Mouse (Mus musculus) spleen, postnatal 14 days (tissue): ENCODE results near the gene Glmn.

Experiments
- DNase-seq, 2 experiments: peaks; one replicate each; pipeline ENCODE4 v3.0.0; 2021 to 2022; ENCODE audit warnings: low spot score in 2 of 2

Gene Glmn

GRCm38 (mm10) chr5:107597301-107598077 lies at the start of gene Glmn, which contains the start of gene Rpap2:
Glmn (minus strand) TSS chr5:107597888.
Rpap2 (plus strand) TSS chr5:107597373.
- peak; percentile 73 to 74 for DNase-seq

DNA sequence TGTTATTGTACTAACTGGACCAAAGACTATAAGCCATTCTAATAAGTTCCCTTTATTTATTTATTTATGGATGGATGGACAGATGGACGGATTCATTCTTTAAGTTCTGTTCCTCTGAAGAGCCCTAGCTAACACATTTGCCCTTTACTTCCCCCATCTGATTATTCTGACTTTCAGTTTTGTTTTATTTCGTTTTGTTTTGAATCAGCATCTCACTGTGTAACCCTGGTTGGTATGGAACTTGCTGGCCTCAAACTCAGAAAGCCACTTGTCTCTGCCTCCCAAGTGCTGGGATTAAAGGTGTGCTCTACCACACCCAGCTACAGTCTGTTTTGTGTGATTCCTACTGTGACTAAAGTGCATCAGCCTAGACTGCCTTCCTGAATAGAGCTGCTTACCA lies 48.2 kb upstream of the Glmn start:
- DNase-seq = no peak

DNA sequence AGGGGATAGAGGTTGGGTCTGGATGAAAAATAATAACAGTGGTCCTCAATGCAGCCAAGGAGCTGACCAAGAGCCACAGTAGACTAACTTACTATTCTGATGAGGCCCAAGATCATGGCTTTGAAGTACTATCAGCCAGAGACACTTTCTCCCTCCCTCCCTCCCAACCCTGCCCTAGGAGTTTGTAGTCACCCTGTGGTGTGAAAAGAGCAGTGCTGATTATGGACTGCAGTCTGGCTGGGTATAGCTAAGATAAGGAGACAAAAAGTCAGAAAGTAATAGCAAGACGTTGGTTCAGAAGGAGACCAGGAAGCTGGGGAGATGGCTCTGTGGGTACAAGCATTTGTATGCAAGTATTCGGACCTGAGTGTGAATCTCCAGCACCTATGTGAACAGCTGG lies 46.9 kb upstream of the Glmn start:
- DNase-seq = no peak

GRCm38 (mm10) chr5:107638366-107638765 lies 40.7 kb upstream of the Glmn start:
- no peak for DNase-seq

GRCm38 (mm10) chr5:107637106-107637505 lies 39.4 kb upstream of the Glmn start:
- no peak for DNase-seq

GRCm38 (mm10) chr5:107633651-107634050 lies 36.0 kb upstream of the Glmn start:
- DNase-seq = no peak

DNA sequence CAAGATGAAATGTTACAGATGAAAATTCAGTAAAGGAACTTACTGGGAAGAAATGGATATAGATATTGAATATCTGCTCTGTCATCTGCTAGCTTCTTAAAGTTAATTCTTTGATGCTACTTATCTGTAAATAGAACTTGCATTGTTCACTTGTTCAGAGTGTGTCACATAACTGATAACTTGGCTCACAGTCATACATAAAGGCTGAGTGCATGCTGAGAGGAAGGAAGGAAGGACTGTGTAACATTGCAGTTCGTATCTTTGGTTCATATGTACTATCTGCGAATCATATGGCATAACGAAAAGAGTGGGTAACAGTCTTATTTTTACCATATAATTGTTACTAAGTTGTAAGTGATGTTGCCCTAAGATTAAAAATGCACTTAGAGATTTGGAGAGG lies 23.6 kb upstream of the Glmn start:
- DNase-seq = no peak

DNA sequence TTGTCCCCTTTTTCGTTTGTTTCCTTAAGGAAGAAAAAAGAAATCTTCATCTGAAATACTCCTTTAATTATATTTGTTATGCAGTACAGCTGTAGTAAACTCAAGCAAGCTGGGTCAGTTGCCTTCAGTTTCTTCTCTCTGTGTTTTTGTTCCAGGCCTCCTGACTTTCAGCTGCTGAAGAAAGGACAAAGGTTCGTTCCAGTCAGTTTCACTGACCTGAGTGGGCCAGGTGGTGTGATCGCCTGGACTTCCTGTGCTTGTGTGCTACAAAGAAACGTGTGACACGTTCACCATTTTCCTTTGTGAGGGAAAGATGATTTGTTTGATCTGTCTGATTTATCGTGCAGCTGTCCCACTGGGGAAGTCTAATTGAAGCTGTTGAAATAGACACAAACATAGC lies 20.3 kb upstream of the Glmn start:
- no peak for DNase-seq

DNA sequence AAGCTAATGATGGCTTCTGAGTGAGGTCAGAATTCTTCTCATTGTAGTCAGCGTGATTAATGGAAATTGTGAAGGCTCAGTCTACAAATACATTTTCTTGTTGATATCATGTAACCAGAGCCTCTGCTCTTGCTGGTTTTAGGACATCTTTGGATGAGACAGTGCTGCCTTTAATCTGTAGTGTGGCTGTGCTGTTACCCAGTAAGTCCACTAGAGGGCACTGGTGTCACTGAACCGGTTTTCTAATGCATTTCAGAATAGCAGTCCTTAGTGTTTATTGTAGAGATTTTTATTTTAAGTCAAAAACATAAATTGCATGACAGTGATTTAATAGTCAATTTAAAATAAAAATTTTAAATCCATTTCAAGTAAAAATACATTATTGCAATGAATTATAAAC lies 13.5 kb upstream of the Glmn start:
- DNase-seq = peak; percentile 27 to 53

DNA sequence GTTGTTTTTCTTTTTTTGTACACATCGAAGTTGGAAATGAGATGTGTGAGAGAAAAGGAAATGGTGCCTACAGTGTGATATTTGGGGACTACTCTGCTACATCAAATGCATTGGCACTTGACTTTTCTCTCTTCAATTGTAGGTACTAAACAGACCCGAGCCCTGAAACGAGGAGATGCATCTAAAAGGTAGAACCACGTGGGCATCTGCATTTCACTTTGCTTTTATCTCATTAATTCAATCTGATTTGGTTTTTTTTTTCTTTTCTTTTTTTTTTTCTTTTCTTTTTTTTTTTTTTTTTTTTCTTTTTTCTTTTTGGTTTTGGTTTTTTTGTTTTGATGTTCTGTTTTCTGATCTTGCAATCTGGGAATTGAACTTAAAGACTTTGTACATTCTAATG lies 692 bp upstream of the Glmn start:
- no peak for DNase-seq

DNA sequence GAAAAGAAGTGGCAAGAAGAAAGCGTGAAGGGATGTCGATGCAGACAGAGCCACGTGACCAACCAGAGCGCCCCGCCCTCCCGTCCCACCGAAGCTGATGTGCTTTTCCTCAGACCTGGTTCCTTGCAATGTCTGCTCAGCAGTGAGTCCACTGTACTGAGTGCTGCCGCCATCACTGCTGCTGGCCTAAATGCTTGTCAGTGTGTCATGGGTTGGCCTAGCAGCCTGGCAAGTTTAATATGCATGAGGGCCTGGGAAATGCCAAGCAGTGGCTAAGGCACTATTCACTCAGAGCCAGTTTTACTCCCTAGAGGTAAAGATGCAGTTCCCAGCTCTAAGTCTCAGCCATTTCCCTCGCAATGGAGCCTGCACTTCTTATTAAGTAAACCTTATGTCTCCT lies 28.5 kb downstream of the Glmn start:
- DNase-seq = no peak

DNA sequence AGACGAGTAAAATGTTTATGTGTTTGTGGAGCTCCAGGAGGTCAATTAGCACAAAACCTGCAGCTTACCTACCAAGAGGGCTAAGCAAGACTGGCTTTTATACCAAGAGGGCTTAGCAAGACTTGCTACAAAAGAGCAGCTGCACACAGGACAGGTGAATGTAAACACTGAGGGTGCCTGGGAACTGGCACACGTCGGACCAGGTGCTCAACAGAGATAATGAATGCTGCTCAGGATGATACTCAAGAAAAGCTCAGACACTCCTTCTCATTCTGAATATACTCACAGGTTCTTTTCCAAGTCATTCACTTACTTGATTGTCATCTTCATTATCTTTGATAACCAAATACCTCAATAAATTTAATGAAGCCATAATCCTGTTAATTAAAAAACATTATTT lies 40.7 kb downstream of the Glmn start:
- DNase-seq = no peak

GRCm38 (mm10) chr5:107554336-107554735 lies 43.4 kb downstream of the Glmn start:
- DNase-seq = no peak

DNA sequence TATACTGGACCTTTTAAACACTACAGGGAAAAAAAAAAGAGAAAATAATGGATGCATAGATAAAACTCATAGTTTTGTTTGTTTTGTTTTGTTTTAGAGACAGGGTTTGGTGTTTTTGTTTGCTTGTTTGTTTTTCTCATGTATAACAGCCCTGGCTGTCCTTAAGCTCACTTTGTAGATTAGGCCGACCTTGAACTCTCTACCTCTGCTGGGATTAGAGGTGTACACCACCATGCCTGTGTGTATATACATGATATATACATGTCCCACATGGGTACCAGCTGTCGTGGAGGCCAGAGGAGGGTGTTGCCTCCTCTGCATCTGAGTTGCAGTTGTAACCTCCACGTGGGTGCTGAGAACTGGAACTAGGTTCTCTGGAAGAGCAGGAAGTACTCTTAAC lies 49.2 kb downstream of the Glmn start:
- DNase-seq = no peak

GRCm38 (mm10) chr5:107547955-107548354 lies 49.7 kb downstream of the Glmn start:
- DNase-seq = no peak

DNA sequence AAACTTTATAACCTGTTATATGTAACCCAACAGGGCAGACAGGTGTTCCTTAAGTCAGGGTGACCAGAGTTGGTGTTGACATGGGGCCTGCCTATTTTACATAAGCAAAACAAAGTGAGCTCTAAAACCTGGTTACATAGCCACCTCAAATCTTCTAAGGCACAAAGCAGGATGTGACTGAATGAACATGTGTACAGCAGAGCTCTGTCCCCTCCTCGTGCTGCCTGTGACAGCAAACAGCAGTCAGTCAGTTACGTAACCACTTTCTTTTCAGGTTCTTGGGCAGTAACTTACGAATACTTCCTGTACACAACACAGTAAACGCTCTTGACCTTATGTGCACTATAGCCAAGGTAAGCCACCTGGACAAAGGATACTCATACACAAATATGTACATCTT lies 51.8 kb downstream of the Glmn start:
- DNase-seq = no peak

- no peak for DNase-seq
Measured at GRCm38 (mm10) chr5:107541696-107542095, 56.0 kb downstream of the Glmn start.

- DNase-seq = no peak
Measured at GRCm38 (mm10) chr5:107534581-107534980, 63.1 kb downstream of the Glmn start, which contains the start of gene 1700028K03Rik. 1700028K03Rik (plus strand) TSS chr5:107534709.

GRCm38 (mm10) chr5:107533590-107533989 lies 64.1 kb downstream of the Glmn start:
- no peak for DNase-seq

GRCm38 (mm10) chr5:107528856-107529255 lies 68.8 kb downstream of the Glmn start:
- no peak for DNase-seq

DNA sequence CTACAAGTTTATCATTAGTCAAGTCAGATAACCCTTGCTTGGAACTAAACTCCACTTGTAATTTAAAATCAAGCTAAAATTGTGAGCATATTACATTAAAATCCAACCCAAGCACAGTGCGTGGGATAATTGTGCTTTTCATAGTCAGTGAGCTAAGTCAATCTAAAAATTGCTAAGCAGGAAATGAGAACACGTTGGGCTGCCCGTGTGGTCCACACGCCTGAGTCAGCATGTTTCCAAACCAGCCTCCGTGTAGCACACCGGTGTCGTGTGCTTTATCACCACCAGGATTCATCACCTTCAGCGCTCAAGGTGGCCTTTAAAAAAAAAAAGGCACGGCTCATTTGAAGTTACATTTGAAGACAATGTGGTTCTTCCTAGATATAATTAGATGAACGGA lies 73.4 kb downstream of the Glmn start:
- DNase-seq = no peak

GRCm38 (mm10) chr5:107521897-107522296 lies 75.8 kb downstream of the Glmn start:
- no peak for DNase-seq

GRCm38 (mm10) chr5:107521386-107521785 lies 76.3 kb downstream of the Glmn start:
- no peak for DNase-seq

DNA sequence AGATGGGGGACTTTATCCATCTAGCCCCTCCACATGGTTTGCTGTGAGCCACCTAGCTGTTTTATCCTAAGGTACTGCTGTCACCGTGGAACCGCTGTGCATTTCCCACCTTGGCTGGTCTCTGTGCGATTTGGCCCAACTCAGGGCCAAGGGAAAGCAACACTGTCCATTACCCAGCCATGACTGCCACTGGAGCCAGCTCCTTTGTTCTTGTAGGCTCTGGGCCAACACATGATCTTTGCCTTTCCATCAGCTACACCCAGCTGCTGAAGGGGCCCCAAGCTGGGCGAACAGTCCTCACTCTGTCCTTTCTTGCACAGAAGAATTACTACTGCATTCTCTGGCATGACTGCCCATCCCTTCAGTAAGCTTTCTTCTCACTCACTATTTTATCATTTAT lies 79.1 kb downstream of the Glmn start:
- no peak for DNase-seq
